ENCODE assay signal across 14 mouse cellular contexts in genomic region chr8:73512613-73513012, GRCm38 (mm10).
A peak's percentile ranks its signal among the peaks of the same experiment; 100 is the strongest.
DNase-seq lines count a peak whose midpoint lies in the region; ATAC-seq lines count a peak whose summit lies in the region.
"Had no signal": no experiment of that assay in that cellular context is flagged by ENCODE, and none has a peak within 500 bp of the region (broad histone marks: within the 10 kb centered on the region; RNA-seq: fewer than 3 reads in every experiment).

No protein-coding gene starts in this region.

- no peak overlapping the region for H3K27ac ChIP-seq in embryonic facial prominence, embryonic 14.5 days (replicated peaks; ENCODE audit: low read depth, low read length)
- no peak overlapping the region for H3K27ac ChIP-seq in embryonic facial prominence, embryonic 10.5 days (replicated peaks)
- H3K27ac ChIP-seq in hindbrain, embryonic 14.5 days: no peak overlapping the region
- no peak overlapping the region for H3K27ac ChIP-seq in midbrain, embryonic 15.5 days
- no peak overlapping the region for H3K27ac ChIP-seq in kidney, embryonic 14.5 days (ENCODE audit: low read depth, low read length)
- H3K27ac ChIP-seq: gastrocnemius, adult 2 months; liver, embryonic 15.5 days; macrophage had no signal

- peak; percentile 1 for DNase-seq in embryonic facial prominence, embryonic 14.5 days (ENCODE audit: low spot score)
- DNase-seq in embryonic facial prominence, embryonic 10.5 days (ENCODE audit: low spot score): no peak
- DNase-seq in Muller cell, postnatal 12 days (ENCODE audit: inconsistent ontology term): peak; percentile 17
- DNase-seq in hindbrain, embryonic 14.5 days (ENCODE audit: low spot score): peak; percentile 25
- DNase-seq in kidney, postnatal 4 days: no peak
- no peak for DNase-seq in spleen, postnatal 36 days (ENCODE audit: low spot score in 2 of 2)
- DNase-seq: cerebellum, adult 9-11 months; gastrocnemius, adult 2 months; kidney, postnatal 14 days; left cerebral cortex, postnatal 4 days had no signal

- H3K9ac ChIP-seq in embryonic facial prominence, embryonic 14.5 days (ENCODE audit: low read depth, low read length): no peak overlapping the region
- no peak overlapping the region for H3K9ac ChIP-seq in hindbrain, embryonic 14.5 days
- no peak overlapping the region for H3K9ac ChIP-seq in midbrain, embryonic 15.5 days
- H3K9ac ChIP-seq in kidney, embryonic 14.5 days (ENCODE audit: low read depth, low read length): no peak overlapping the region
- H3K9ac ChIP-seq: liver, embryonic 15.5 days had no signal

- no peak overlapping the region for H3K4me2 ChIP-seq in embryonic facial prominence, embryonic 14.5 days (ENCODE audit: low read depth, low read length)
- no peak overlapping the region for H3K4me2 ChIP-seq in hindbrain, embryonic 14.5 days (replicated peaks)
- H3K4me2 ChIP-seq in midbrain, embryonic 15.5 days: no peak overlapping the region
- H3K4me2 ChIP-seq in kidney, embryonic 14.5 days (replicated peaks; ENCODE audit: low read depth, low read length): no peak overlapping the region
- H3K4me2 ChIP-seq: liver, embryonic 15.5 days had no signal

- no peak for ATAC-seq in embryonic facial prominence, embryonic 14.5 days (ENCODE audit: low read depth)
- ATAC-seq in hindbrain, embryonic 14.5 days (ENCODE audit: low FRiP score): peak; percentile 79
- ATAC-seq in midbrain, embryonic 15.5 days (replicated peaks): peak; percentile 87
- ATAC-seq in kidney, embryonic 14.5 days (ENCODE audit: low FRiP score, low TSS enrichment): no peak

- H3K4me1 ChIP-seq in embryonic facial prominence, embryonic 14.5 days (ENCODE audit: control insufficient read depth, insufficient read depth, low read length): no peaks in the 10 kb centered on the region
- no peaks in the 10 kb centered on the region for H3K4me1 ChIP-seq in embryonic facial prominence, embryonic 10.5 days
- no peaks in the 10 kb centered on the region for H3K4me1 ChIP-seq in hindbrain, embryonic 14.5 days (replicated peaks; ENCODE audit: control insufficient read depth, insufficient read depth, low read length)
- no peaks in the 10 kb centered on the region for H3K4me1 ChIP-seq in midbrain, embryonic 15.5 days
- no peaks in the 10 kb centered on the region for H3K4me1 ChIP-seq in kidney, embryonic 14.5 days (ENCODE audit: control insufficient read depth, insufficient read depth, low read length)
- H3K4me1 ChIP-seq: liver, embryonic 15.5 days had no signal

- WGBS in embryonic facial prominence, embryonic 14.5 days: 69% methylated on average over 3 of the region's 3 CpGs
- WGBS in embryonic facial prominence, embryonic 10.5 days: 76% methylated on average over 3 of the region's 3 CpGs
- WGBS in hindbrain, embryonic 14.5 days: 52% methylated on average over 3 of the region's 3 CpGs
- 52% methylated on average over 3 of the region's 3 CpGs for WGBS in midbrain, embryonic 15.5 days
- 59% methylated on average over 3 of the region's 3 CpGs for WGBS in kidney, embryonic 14.5 days

- H3K9me3 ChIP-seq in embryonic facial prominence, embryonic 14.5 days (ENCODE audit: control insufficient read depth, low read length): no peaks in the 10 kb centered on the region
- 0 out of 2 replicates have a peak, but pooled peaks cover 4% of the 10 kb centered on the region for H3K9me3 ChIP-seq in embryonic facial prominence, embryonic 10.5 days
- H3K9me3 ChIP-seq in hindbrain, embryonic 14.5 days (ENCODE audit: control insufficient read depth, low read length): no peaks in the 10 kb centered on the region
- H3K9me3 ChIP-seq in midbrain, embryonic 15.5 days: no peaks in the 10 kb centered on the region
- no peaks in the 10 kb centered on the region for H3K9me3 ChIP-seq in kidney, embryonic 14.5 days (ENCODE audit: control insufficient read depth, low read length)
- H3K9me3 ChIP-seq: liver, embryonic 15.5 days had no signal

- H3K27me3 ChIP-seq in embryonic facial prominence, embryonic 14.5 days (replicated peaks; ENCODE audit: control insufficient read depth, insufficient read depth, low read length): no peaks in the 10 kb centered on the region
- H3K27me3 ChIP-seq in embryonic facial prominence, embryonic 10.5 days (replicated peaks; ENCODE audit: low read depth, poor library complexity, severe bottlenecking): no peaks in the 10 kb centered on the region
- no peaks in the 10 kb centered on the region for H3K27me3 ChIP-seq in hindbrain, embryonic 14.5 days (ENCODE audit: control insufficient read depth, insufficient read depth, low read length)
- no peaks in the 10 kb centered on the region for H3K27me3 ChIP-seq in midbrain, embryonic 15.5 days (replicated peaks)
- H3K27me3 ChIP-seq in kidney, embryonic 14.5 days (ENCODE audit: control insufficient read depth, insufficient read depth, low read length): no peaks in the 10 kb centered on the region
- H3K27me3 ChIP-seq: liver, embryonic 15.5 days had no signal

- no peaks in the 10 kb centered on the region for H3K36me3 ChIP-seq in embryonic facial prominence, embryonic 14.5 days (ENCODE audit: control insufficient read depth, insufficient read depth, low read length)
- H3K36me3 ChIP-seq in embryonic facial prominence, embryonic 10.5 days (replicated peaks): no peaks in the 10 kb centered on the region
- H3K36me3 ChIP-seq in hindbrain, embryonic 14.5 days (replicated peaks; ENCODE audit: control insufficient read depth, insufficient read depth): no peaks in the 10 kb centered on the region
- H3K36me3 ChIP-seq in midbrain, embryonic 15.5 days (replicated peaks): no peaks in the 10 kb centered on the region
- H3K36me3 ChIP-seq in kidney, embryonic 14.5 days (ENCODE audit: control insufficient read depth, insufficient read depth, low read length): no peaks in the 10 kb centered on the region
- H3K36me3 ChIP-seq: liver, embryonic 15.5 days had no signal

- H3K4me3 ChIP-seq in embryonic facial prominence, embryonic 14.5 days (ENCODE audit: low read depth, low read length): no peak overlapping the region
- H3K4me3 ChIP-seq in embryonic facial prominence, embryonic 10.5 days: no peak overlapping the region
- no peak overlapping the region for H3K4me3 ChIP-seq in hindbrain, embryonic 14.5 days (replicated peaks; ENCODE audit: low read length)
- H3K4me3 ChIP-seq in midbrain, embryonic 15.5 days: no peak overlapping the region
- H3K4me3 ChIP-seq in kidney, embryonic 14.5 days (ENCODE audit: low read length): no peak overlapping the region
- H3K4me3 ChIP-seq: gastrocnemius, adult 2 months; liver, embryonic 15.5 days had no signal

Comparison
In these comparisons a context has a peak if more than half of its experiments do, and no peak if none do; other contexts are left out.
1. DNase-seq: peak in embryonic facial prominence, embryonic 14.5 days (single experiment), Muller cell, postnatal 12 days (single experiment) and hindbrain, embryonic 14.5 days (single experiment); none in embryonic facial prominence, embryonic 10.5 days (single experiment), kidney, postnatal 4 days (0 of 2) and spleen, postnatal 36 days (0 of 2).
2. ATAC-seq: peak in hindbrain, embryonic 14.5 days (single experiment) and midbrain, embryonic 15.5 days (single experiment); none in embryonic facial prominence, embryonic 14.5 days (single experiment) and kidney, embryonic 14.5 days (single experiment).